Mouse (Mus musculus): ENCODE data around the gene Prr7. TPM values are rescaled to one million over a fixed set of nuclear protein-coding genes. Genes with fewer than 3 reads are reported as not detected.

The Prr7 gene
- total RNA-seq, 2 experiments from 2014 or later: 0.56 to 1.2 TPM

- no peak for DNase-seq (ENCODE audit: low spot score)
- intact Hi-C loops (cut with DNase I): loop anchor here (2.0 kb wide), 1 partner anchor 24 kb away; no protein-coding TSS in a partner anchor
These were observed 17.5 kb upstream of the Prr7 start for GRCm38 (mm10) chr13:55446483-55447105.

GRCm38 (mm10) chr13:55447543-55447943 is 16.5 kb upstream of the Prr7 start:
- no peak for DNase-seq (ENCODE audit: low spot score)
- intact Hi-C loops (cut with DNase I): loop anchor here (2.0 kb wide), 1 partner anchor 23 kb away; no protein-coding TSS in a partner anchor

GRCm38 (mm10) chr13:55448131-55448530 is 15.9 kb upstream of the Prr7 start:
- intact Hi-C loops (cut with DNase I): no loop called here
- DNase-seq (ENCODE audit: low spot score): no peak

- no peak for DNase-seq (ENCODE audit: low spot score)
- intact Hi-C loops (cut with DNase I): no loop called here
These were observed 14.9 kb upstream of the Prr7 start for GRCm38 (mm10) chr13:55449205-55449604.

- intact Hi-C loops (cut with DNase I): no loop called here
- no peak for DNase-seq (ENCODE audit: low spot score)
These were observed 14.2 kb upstream of the Prr7 start for GRCm38 (mm10) chr13:55449679-55450441.

- intact Hi-C loops (cut with DNase I): no loop called here
- DNase-seq (ENCODE audit: low spot score): peak; percentile 70
These were observed 13.5 kb upstream of the Prr7 start for GRCm38 (mm10) chr13:55450511-55450980.

GRCm38 (mm10) chr13:55451296-55451695 is 12.8 kb upstream of the Prr7 start:
- no peak for DNase-seq (ENCODE audit: low spot score)
- intact Hi-C loops (cut with DNase I): no loop called here

- intact Hi-C loops (cut with DNase I): no loop called here
- no peak for DNase-seq (ENCODE audit: low spot score)
These were observed 12.1 kb upstream of the Prr7 start for GRCm38 (mm10) chr13:55451785-55452549.

GRCm38 (mm10) chr13:55462965-55463364 is 1.1 kb upstream of the Prr7 start:
- intact Hi-C loops (cut with DNase I): no loop called here
- no peak for DNase-seq (ENCODE audit: low spot score)

- intact Hi-C loops (cut with DNase I): no loop called here
- no peak for DNase-seq (ENCODE audit: low spot score)
These were observed 554 bp upstream of the Prr7 start for GRCm38 (mm10) chr13:55463399-55464026.

GRCm38 (mm10) chr13:55465184-55465583 is 1.1 kb downstream of the Prr7 start:
- intact Hi-C loops (cut with DNase I): no loop called here
- no peak for DNase-seq (ENCODE audit: low spot score)

GRCm38 (mm10) chr13:55465830-55466440 is 1.9 kb downstream of the Prr7 start:
- DNase-seq (ENCODE audit: low spot score): no peak
- intact Hi-C loops (cut with DNase I): no loop called here

GRCm38 (mm10) chr13:55468851-55469560 is 4.9 kb downstream of the Prr7 start:
- DNase-seq (ENCODE audit: low spot score): no peak
- intact Hi-C loops (cut with DNase I): loop anchor here (1.0 kb wide), 1 partner anchor 48 kb away; no protein-coding TSS in a partner anchor

- intact Hi-C loops (cut with DNase I): loop anchor here (2.0 kb wide), 2 partner anchors 24 to 42 kb away; partner anchors contain the start of gene Pdlim7
- DNase-seq (ENCODE audit: low spot score): no peak
These were observed 6.3 kb downstream of the Prr7 start for GRCm38 (mm10) chr13:55470372-55470771.

GRCm38 (mm10) chr13:55471156-55471818 is 7.2 kb downstream of the Prr7 start:
- peak; percentile 77 for DNase-seq (ENCODE audit: low spot score)
- intact Hi-C loops (cut with DNase I): loop anchor here (1.0 to 2.0 kb wide), 3 partner anchors 24 to 53 kb away; partner anchors contain the start of gene Pdlim7

GRCm38 (mm10) chr13:55471819-55472131 is 7.7 kb downstream of the Prr7 start:
- DNase-seq (ENCODE audit: low spot score): no peak
- intact Hi-C loops (cut with DNase I): loop anchor here (1.0 to 2.0 kb wide), 3 partner anchors 25 to 53 kb away; partner anchors contain the start of gene Pdlim7

GRCm38 (mm10) chr13:55472132-55473022 is 8.3 kb downstream of the Prr7 start:
- DNase-seq (ENCODE audit: low spot score): no peak
- intact Hi-C loops (cut with DNase I): no loop called here
